Mouse (Mus musculus): ENCODE data around the gene Cdh4. TPM values are rescaled to one million over a fixed set of nuclear protein-coding genes. Genes with fewer than 3 reads are reported as not detected.

Gene Cdh4
- polyA plus RNA-seq, 1 experiment from 2014 or later, result 42.8 TPM

DNA sequence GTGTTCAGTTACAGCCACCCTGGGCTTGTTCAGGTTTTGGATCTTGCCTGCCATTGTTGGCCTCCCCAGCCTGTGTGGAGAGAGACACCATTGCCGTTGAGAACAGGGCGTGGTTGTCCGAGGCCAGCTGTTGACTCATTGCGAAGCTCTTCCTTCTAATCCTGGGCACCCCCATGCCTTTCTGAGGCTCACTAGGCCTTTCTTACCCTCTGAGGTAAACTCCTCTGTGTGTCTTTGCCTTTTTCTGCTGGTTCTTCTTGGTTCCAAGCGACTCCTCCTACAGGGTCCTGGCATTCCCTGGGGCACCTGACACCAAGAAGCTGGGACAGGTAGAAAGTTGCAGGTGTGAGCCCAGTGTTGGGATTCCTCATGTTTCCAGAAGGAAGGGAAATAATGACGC is 78.7 kb downstream of the Cdh4 start:
- Histone ChIP-seq H3K9me3 (ENCODE audit: control insufficient read depth, low read length) (no peaks in the 10 kb centered on the region), H3K4me1 (ENCODE audit: control insufficient read depth, insufficient read depth, low read length) (peaks cover 38% of the 10 kb centered on the region), H3K27ac (replicated peaks; ENCODE audit: low read depth, low read length) (no peak overlapping the region), H3K36me3 (ENCODE audit: control insufficient read depth, insufficient read depth, low read length) (no peaks in the 10 kb centered on the region), H3K27me3 (ENCODE audit: control insufficient read depth, insufficient read depth, low read length) (no peaks in the 10 kb centered on the region; the same call in 1 of the 2 replicates), H3K4me2 (ENCODE audit: low read length) (no peak overlapping the region), H3K4me3 (replicated peaks; ENCODE audit: low read depth, low read length) (no peak overlapping the region), H3K9ac (replicated peaks; ENCODE audit: low read length) (no peak overlapping the region)
- DNase-seq (no peak), ATAC-seq (ENCODE audit: low FRiP score, low TSS enrichment) (no peak)
- 83% methylated on average over 6 of the region's 6 CpGs for WGBS

- H3K9ac ChIP-seq (replicated peaks; ENCODE audit: low read length), result no peak overlapping the region
- DNase-seq, result no peak
- no peak overlapping the region; the same call in 1 of the 2 replicates for H3K27ac ChIP-seq (replicated peaks; ENCODE audit: low read depth, low read length)
- H3K4me2 ChIP-seq (ENCODE audit: low read length), result no peak overlapping the region
- no peak for ATAC-seq (ENCODE audit: low FRiP score, low TSS enrichment)
- no peaks in the 10 kb centered on the region for H3K36me3 ChIP-seq (ENCODE audit: control insufficient read depth, insufficient read depth, low read length)
- no peaks in the 10 kb centered on the region for H3K9me3 ChIP-seq (ENCODE audit: control insufficient read depth, low read length)
- H3K4me1 ChIP-seq (ENCODE audit: control insufficient read depth, insufficient read depth, low read length), result peaks cover 38% of the 10 kb centered on the region
- no peak overlapping the region for H3K4me3 ChIP-seq (replicated peaks; ENCODE audit: low read depth, low read length)
- no peaks in the 10 kb centered on the region; the same call in 1 of the 2 replicates for H3K27me3 ChIP-seq (ENCODE audit: control insufficient read depth, insufficient read depth, low read length)
- WGBS, result 28% methylated on average over 5 of the region's 5 CpGs
Observed at GRCm38 (mm10) chr2:179521444-179521843, 79.2 kb downstream of the Cdh4 start.

DNA sequence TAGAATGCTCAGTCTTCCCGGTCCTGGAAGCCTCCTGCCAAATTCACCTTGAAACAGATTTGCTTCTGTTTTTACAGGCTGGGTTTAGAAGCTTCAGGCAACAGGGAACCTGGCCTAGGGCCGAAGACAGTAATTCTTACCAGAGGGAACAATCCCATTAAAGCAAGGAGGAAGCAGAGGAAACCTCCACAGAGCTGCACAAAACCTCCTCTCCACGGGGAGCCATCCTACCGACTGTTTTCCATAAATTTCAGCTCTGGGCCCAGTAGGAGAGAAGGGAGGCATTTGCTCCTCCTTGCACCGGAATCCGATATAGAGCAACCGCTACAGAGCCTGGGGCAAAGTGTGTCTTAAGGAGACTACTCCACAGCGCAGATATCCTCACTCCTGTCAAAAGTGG is 79.9 kb downstream of the Cdh4 start:
- DNase-seq, result peak; percentile 65
- Histone ChIP-seq H3K9ac (replicated peaks; ENCODE audit: low read length) (no peak overlapping the region), H3K36me3 (ENCODE audit: control insufficient read depth, insufficient read depth, low read length) (no peaks in the 10 kb centered on the region), H3K27ac (replicated peaks; ENCODE audit: low read depth, low read length) (no peak overlapping the region; the same call in 1 of the 2 replicates), H3K4me3 (replicated peaks; ENCODE audit: low read depth, low read length) (no peak overlapping the region), H3K9me3 (ENCODE audit: control insufficient read depth, low read length) (no peaks in the 10 kb centered on the region), H3K4me1 (ENCODE audit: control insufficient read depth, insufficient read depth, low read length) (peaks cover 38% of the 10 kb centered on the region), H3K27me3 (ENCODE audit: control insufficient read depth, insufficient read depth, low read length) (no peaks in the 10 kb centered on the region; the same call in 1 of the 2 replicates), H3K4me2 (ENCODE audit: low read length) (no peak overlapping the region)
- ATAC-seq (ENCODE audit: low FRiP score, low TSS enrichment), result no peak
- WGBS, result 12% methylated on average over 8 of the region's 8 CpGs

DNA sequence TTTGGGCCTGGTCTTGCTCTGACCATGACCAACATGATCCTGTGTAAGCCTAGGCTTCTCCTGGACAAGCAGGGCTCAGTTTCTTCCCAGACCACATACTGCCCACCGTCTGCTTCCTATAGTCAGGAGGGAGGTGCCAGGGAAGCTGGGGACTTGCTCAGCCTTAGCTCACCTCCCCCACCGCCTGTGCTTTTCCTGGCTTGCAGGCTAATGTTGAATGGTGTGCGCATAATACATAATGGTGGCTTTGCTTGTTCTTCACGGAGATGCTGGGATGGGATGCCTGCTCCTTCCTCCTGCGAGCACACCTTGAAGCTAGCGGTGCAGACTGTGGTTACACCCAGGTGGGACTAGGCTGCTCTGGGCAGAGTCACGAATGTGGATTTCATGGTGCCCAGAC is 84.7 kb downstream of the Cdh4 start:
- Histone ChIP-seq H3K4me1 (ENCODE audit: control insufficient read depth, insufficient read depth, low read length) (peaks cover 8% of the 10 kb centered on the region; the same call in 1 of the 2 replicates), H3K27me3 (ENCODE audit: control insufficient read depth, insufficient read depth, low read length) (no peaks in the 10 kb centered on the region; the same call in 1 of the 2 replicates), H3K9ac (replicated peaks; ENCODE audit: low read length) (no peak overlapping the region), H3K9me3 (ENCODE audit: control insufficient read depth, low read length) (no peaks in the 10 kb centered on the region), H3K4me3 (replicated peaks; ENCODE audit: low read depth, low read length) (no peak overlapping the region), H3K36me3 (ENCODE audit: control insufficient read depth, insufficient read depth, low read length) (no peaks in the 10 kb centered on the region), H3K4me2 (ENCODE audit: low read length) (no peak overlapping the region), H3K27ac (replicated peaks; ENCODE audit: low read depth, low read length) (no peak overlapping the region)
- DNase-seq (no peak), ATAC-seq (ENCODE audit: low FRiP score, low TSS enrichment) (no peak)
- 65% methylated on average over 7 of the region's 7 CpGs for WGBS

- H3K4me3 ChIP-seq (replicated peaks; ENCODE audit: low read depth, low read length), result no peak overlapping the region
- no peaks in the 10 kb centered on the region for H3K36me3 ChIP-seq (ENCODE audit: control insufficient read depth, insufficient read depth, low read length)
- no peaks in the 10 kb centered on the region for H3K4me1 ChIP-seq (ENCODE audit: control insufficient read depth, insufficient read depth, low read length)
- no peak overlapping the region for H3K9ac ChIP-seq (replicated peaks; ENCODE audit: low read length)
- no peaks in the 10 kb centered on the region for H3K27me3 ChIP-seq (ENCODE audit: control insufficient read depth, insufficient read depth, low read length)
- ATAC-seq (ENCODE audit: low FRiP score, low TSS enrichment), result no peak
- no peak overlapping the region for H3K27ac ChIP-seq (replicated peaks; ENCODE audit: low read depth, low read length)
- no peak overlapping the region for H3K4me2 ChIP-seq (ENCODE audit: low read length)
- no peaks in the 10 kb centered on the region for H3K9me3 ChIP-seq (ENCODE audit: control insufficient read depth, low read length)
- no peak for DNase-seq
- 43% methylated on average over 7 of the region's 7 CpGs for WGBS
Observed at GRCm38 (mm10) chr2:179530436-179531040, 88.3 kb downstream of the Cdh4 start.

DNA sequence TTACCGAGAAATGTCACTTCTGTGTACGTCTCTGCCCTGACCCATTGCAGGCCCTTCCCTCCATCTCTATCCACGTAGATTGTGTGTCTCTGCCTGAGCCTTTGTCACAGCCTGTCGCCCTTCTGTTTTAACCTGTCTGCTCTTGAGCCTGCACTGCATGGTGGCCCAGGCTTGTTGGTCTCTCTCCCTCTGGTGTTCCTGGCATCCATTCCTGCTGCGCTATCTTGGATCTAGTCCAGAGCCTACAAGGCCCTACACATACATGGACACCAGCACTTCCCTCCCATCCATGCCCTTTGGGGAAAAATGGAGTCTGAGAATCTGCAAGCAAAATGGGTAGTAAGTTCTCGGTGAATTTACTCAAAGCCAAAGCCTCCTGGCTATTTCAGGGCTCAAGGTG is 91.0 kb downstream of the Cdh4 start:
- DNase-seq (no peak), ATAC-seq (ENCODE audit: low FRiP score, low TSS enrichment) (no peak)
- Histone ChIP-seq H3K4me1 (ENCODE audit: control insufficient read depth, insufficient read depth, low read length) (peaks cover 15% of the 10 kb centered on the region), H3K4me2 (ENCODE audit: low read length) (no peak overlapping the region), H3K36me3 (ENCODE audit: control insufficient read depth, insufficient read depth, low read length) (no peaks in the 10 kb centered on the region), H3K9ac (replicated peaks; ENCODE audit: low read length) (no peak overlapping the region), H3K4me3 (replicated peaks; ENCODE audit: low read depth, low read length) (no peak overlapping the region), H3K9me3 (ENCODE audit: control insufficient read depth, low read length) (no peaks in the 10 kb centered on the region), H3K27me3 (ENCODE audit: control insufficient read depth, insufficient read depth, low read length) (no peaks in the 10 kb centered on the region), H3K27ac (replicated peaks; ENCODE audit: low read depth, low read length) (no peak overlapping the region)
- 78% methylated on average over 6 of the region's 6 CpGs for WGBS

- ATAC-seq (ENCODE audit: low FRiP score, low TSS enrichment) (no peak), DNase-seq (no peak)
- Histone ChIP-seq H3K9ac (replicated peaks; ENCODE audit: low read length) (no peak overlapping the region), H3K4me1 (ENCODE audit: control insufficient read depth, insufficient read depth, low read length) (peaks cover 20% of the 10 kb centered on the region), H3K9me3 (ENCODE audit: control insufficient read depth, low read length) (no peaks in the 10 kb centered on the region), H3K36me3 (ENCODE audit: control insufficient read depth, insufficient read depth, low read length) (no peaks in the 10 kb centered on the region), H3K27ac (replicated peaks; ENCODE audit: low read depth, low read length) (no peak overlapping the region), H3K4me2 (ENCODE audit: low read length) (no peak overlapping the region), H3K4me3 (replicated peaks; ENCODE audit: low read depth, low read length) (no peak overlapping the region), H3K27me3 (ENCODE audit: control insufficient read depth, insufficient read depth, low read length) (no peaks in the 10 kb centered on the region)
- WGBS, result 59% methylated on average over 2 of the region's 2 CpGs
Observed at GRCm38 (mm10) chr2:179533881-179534280, 91.7 kb downstream of the Cdh4 start.

GRCm38 (mm10) chr2:179535204-179535603 is 93.0 kb downstream of the Cdh4 start:
- no peak for DNase-seq
- Histone ChIP-seq H3K27me3 (ENCODE audit: control insufficient read depth, insufficient read depth, low read length) (no peaks in the 10 kb centered on the region), H3K9me3 (ENCODE audit: control insufficient read depth, low read length) (no peaks in the 10 kb centered on the region), H3K4me3 (replicated peaks; ENCODE audit: low read depth, low read length) (no peak overlapping the region), H3K9ac (replicated peaks; ENCODE audit: low read length) (no peak overlapping the region), H3K4me1 (ENCODE audit: control insufficient read depth, insufficient read depth, low read length) (peaks cover 31% of the 10 kb centered on the region), H3K4me2 (ENCODE audit: low read length) (no peak overlapping the region), H3K27ac (replicated peaks; ENCODE audit: low read depth, low read length) (no peak overlapping the region), H3K36me3 (ENCODE audit: control insufficient read depth, insufficient read depth, low read length) (no peaks in the 10 kb centered on the region)
- WGBS, result 13% methylated on average over 6 of the region's 6 CpGs
- ATAC-seq (ENCODE audit: low FRiP score, low TSS enrichment), result no peak

GRCm38 (mm10) chr2:179536762-179537161 is 94.5 kb downstream of the Cdh4 start:
- WGBS, result 1% methylated on average over 2 of the region's 2 CpGs

More at GRCm38 (mm10) chr2:179536762-179537161, 94.5 kb downstream of the Cdh4 start:
- Histone ChIP-seq H3K9ac (replicated peaks; ENCODE audit: low read length) (no peak overlapping the region), H3K27me3 (ENCODE audit: control insufficient read depth, insufficient read depth, low read length) (no peaks in the 10 kb centered on the region), H3K27ac (replicated peaks; ENCODE audit: low read depth, low read length) (peak overlapping the region; percentile 70; the same call in 1 of the 2 replicates), H3K4me1 (ENCODE audit: control insufficient read depth, insufficient read depth, low read length) (peaks cover 31% of the 10 kb centered on the region), H3K36me3 (ENCODE audit: control insufficient read depth, insufficient read depth, low read length) (no peaks in the 10 kb centered on the region), H3K4me3 (replicated peaks; ENCODE audit: low read depth, low read length) (no peak overlapping the region), H3K4me2 (ENCODE audit: low read length) (peak overlapping the region; percentile 41; the same call in 1 of the 2 replicates), H3K9me3 (ENCODE audit: control insufficient read depth, low read length) (no peaks in the 10 kb centered on the region)
- DNase-seq (peak; percentile 47), ATAC-seq (ENCODE audit: low FRiP score, low TSS enrichment) (no peak)

All from midbrain, embryonic 14.5 days (tissue).